Mouse (Mus musculus): ENCODE results near the gene Pin1rt1.

DNA sequence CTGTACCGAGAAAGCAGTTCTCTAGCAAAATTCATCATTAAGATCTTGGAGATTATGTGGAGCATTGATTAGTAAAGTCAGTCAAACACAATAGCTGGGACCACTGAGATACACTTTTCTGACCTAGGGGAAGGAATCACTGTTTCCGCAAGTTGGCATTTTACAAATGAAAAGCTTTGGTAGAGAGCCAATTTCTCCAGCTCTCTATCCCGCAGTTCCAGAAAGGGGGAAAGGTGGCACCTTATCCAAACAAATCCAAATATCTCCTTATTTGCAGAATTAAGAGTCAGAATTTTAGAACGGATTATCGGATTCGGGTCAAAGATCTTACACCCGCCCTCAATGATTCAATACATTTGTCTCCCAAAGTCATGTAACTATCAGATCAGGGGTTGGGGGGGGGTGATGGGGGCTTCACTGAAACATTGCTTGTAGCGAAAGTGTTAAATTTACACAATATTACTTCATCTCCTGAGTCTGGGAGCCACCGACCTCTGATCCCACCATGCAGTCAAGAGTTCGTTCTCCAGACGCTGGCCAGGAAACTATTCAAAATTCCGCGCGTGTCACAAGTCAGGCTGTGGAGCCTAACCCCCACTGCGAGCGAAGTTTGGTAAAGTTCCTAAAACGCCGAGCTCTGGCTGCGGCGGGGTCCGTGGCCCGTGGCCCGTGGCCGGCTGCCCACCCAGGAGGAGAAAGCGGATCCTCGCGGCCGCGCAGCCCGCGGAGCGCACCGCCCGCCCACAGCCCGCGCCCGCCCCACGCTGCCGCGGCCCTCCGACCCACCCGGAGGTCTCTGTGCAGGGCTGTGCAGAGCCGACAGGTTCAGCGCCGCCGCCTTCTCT lies 25.9 kb upstream of the Pin1rt1 start:
- TF ChIP-seq CTCF (IDR thresholded peaks at IDR 0.05; ENCODE audit: insufficient read depth, low read length) (no peak), POLR2A (IDR thresholded peaks at IDR 0.05; ENCODE audit: borderline replicate concordance, extremely low read depth, low read depth, low read length) (no peak)
